Mouse (Mus musculus) hindbrain, embryonic 14.5 days (tissue): ENCODE data around the gene 1190007I07Rik. TPM values are rescaled to one million over a fixed set of nuclear protein-coding genes. Genes with fewer than 3 reads are reported as not detected.

Experiments used
- polyA plus RNA-seq: library from polyadenylated mRNA; unstranded; fragments of >200 nt; fragmentation: Nextera tagmentation; extraction: Ambion mirVana; gene quantifications from 2 replicates; pipeline ENCODE4 v1.2.1, GENCODE M21; 2014

1190007I07Rik gene
- polyA plus RNA-seq, 1 experiment from 2014 or later, result 41.0 TPM

Other genes with a start within 250 kb of the 1190007I07Rik start
- gene Gm1553, start 130.6 kb downstream of the 1190007I07Rik start, polyA plus RNA-seq, result not detected in 2 replicates
- gene Tdg, start 6.6 kb upstream of the 1190007I07Rik start, polyA plus RNA-seq, result 157 and 165 TPM in 2 replicates
- 1.4 and 1.7 TPM in 2 replicates for gene Glt8d2, start 67.4 kb upstream of the 1190007I07Rik start, polyA plus RNA-seq
- gene Hcfc2, start 72.9 kb upstream of the 1190007I07Rik start, polyA plus RNA-seq, result 37.9 and 39.8 TPM in 2 replicates
- gene Nfyb, start 140.9 kb upstream of the 1190007I07Rik start, polyA plus RNA-seq, result 36.4 and 43.5 TPM in 2 replicates
- 124 and 126 TPM in 2 replicates for gene Txnrd1, start 210.7 kb upstream of the 1190007I07Rik start, polyA plus RNA-seq
- 0.88 TPM in 1 of 2 replicates, not detected in the other for gene Eid3, start 243.4 kb upstream of the 1190007I07Rik start, polyA plus RNA-seq